Mouse (Mus musculus) E14TG2a.4 (cell line): ENCODE data around the gene Lrp3.
A peak's percentile ranks its signal among the peaks of the same experiment; 100 is the strongest.

Experiments used
- H3K27me3 ChIP-seq: 2 replicates; pipeline ENCODE4 v1.6.1; 2014; ENCODE audit warnings: low read length, control low read depth; ENCODE audit not compliant: insufficient read depth
- H3K36me3 ChIP-seq: 2 replicates; pipeline ENCODE4 v1.6.1; 2014; ENCODE audit warnings: low read length, control low read depth; ENCODE audit not compliant: insufficient read depth
- H3K4me1 ChIP-seq: replicated peaks from 2 replicates; pipeline ENCODE4 v1.6.1; 2014; ENCODE audit warnings: low read depth, low read length, control low read depth
- H3K4me3 ChIP-seq: replicated peaks from 2 replicates; pipeline ENCODE4 v1.5.1; 2014; ENCODE audit warnings: mild to moderate bottlenecking, low read length
- H3K9me3 ChIP-seq: 2 replicates; pipeline ENCODE4 v1.6.1; 2014; ENCODE audit warnings: low read length, control low read depth
- CTCF ChIP-seq: conservative IDR thresholded peaks from 2 replicates; pipeline ENCODE4 v1.5.1; 2014; ENCODE audit warnings: low read length
- NANOG ChIP-seq: IDR thresholded peaks from 2 replicates; pipeline ENCODE4 v1.6.1; 2014; ENCODE audit warnings: borderline replicate concordance, low read length, mixed read lengths
- POU5F1 ChIP-seq: IDR thresholded peaks from 2 replicates; pipeline ENCODE4 v1.6.1; 2014; ENCODE audit warnings: low read length, borderline replicate concordance

The Lrp3 gene

GRCm38 (mm10) chr7:35234361-35235245 is 19.3 kb upstream of the Lrp3 start:
- TF ChIP-seq NANOG (no peak; the same call in 1 of the 2 replicates), POU5F1 (no peak; the same call in 1 of the 2 replicates), CTCF (no peak)
- H3K9me3 ChIP-seq, result no peaks in the 10 kb centered on the region
- H3K36me3 ChIP-seq, result no peaks in the 10 kb centered on the region
- peaks cover 8% of the 10 kb centered on the region; the same call in 1 of the 2 replicates for H3K27me3 ChIP-seq
- H3K4me3 ChIP-seq, result peak overlapping the region; percentile 81
- peaks cover 27% of the 10 kb centered on the region for H3K4me1 ChIP-seq

- Histone ChIP-seq H3K27me3 (peaks cover 4% of the 10 kb centered on the region; the same call in 1 of the 2 replicates), H3K36me3 (no peaks in the 10 kb centered on the region), H3K4me1 (peaks cover 27% of the 10 kb centered on the region), H3K4me3 (peak overlapping the region; percentile 81), H3K9me3 (peaks cover 4% of the 10 kb centered on the region; the same call in 1 of the 2 replicates)
- no peak for TF ChIP-seq NANOG
- no peak for TF ChIP-seq CTCF
- no peak for TF ChIP-seq POU5F1
Measured at GRCm38 (mm10) chr7:35233861-35234260, 18.6 kb upstream of the Lrp3 start.

- H3K27me3 ChIP-seq, result peaks cover 4% of the 10 kb centered on the region; the same call in 1 of the 2 replicates
- TF ChIP-seq CTCF (no peak), POU5F1 (no peak), NANOG (no peak)
- peak overlapping the region; percentile 81 for H3K4me3 ChIP-seq
- no peaks in the 10 kb centered on the region for H3K36me3 ChIP-seq
- peaks cover 8% of the 10 kb centered on the region; the same call in 1 of the 2 replicates for H3K9me3 ChIP-seq
- H3K4me1 ChIP-seq, result peaks cover 27% of the 10 kb centered on the region
Measured at GRCm38 (mm10) chr7:35232796-35233455, 17.6 kb upstream of the Lrp3 start.

GRCm38 (mm10) chr7:35230333-35230732 is 15.0 kb upstream of the Lrp3 start:
- Histone ChIP-seq H3K9me3 (peaks cover 11% of the 10 kb centered on the region; the same call in 1 of the 2 replicates), H3K4me1 (peaks cover 21% of the 10 kb centered on the region), H3K27me3 (0 out of 2 replicates have a peak, but pooled peaks cover 3% of the 10 kb centered on the region), H3K36me3 (no peaks in the 10 kb centered on the region), H3K4me3 (no peak overlapping the region)
- TF ChIP-seq CTCF (peak; percentile 85), NANOG (no peak), POU5F1 (no peak)

GRCm38 (mm10) chr7:35220694-35221365 is 5.5 kb upstream of the Lrp3 start:
- H3K4me3 ChIP-seq, result no peak overlapping the region
- no peaks in the 10 kb centered on the region for H3K9me3 ChIP-seq
- H3K4me1 ChIP-seq, result no peaks in the 10 kb centered on the region
- peaks cover 41% of the 10 kb centered on the region for H3K27me3 ChIP-seq
- H3K36me3 ChIP-seq, result no peaks in the 10 kb centered on the region
- TF ChIP-seq NANOG (no peak), POU5F1 (no peak), CTCF (no peak)

GRCm38 (mm10) chr7:35215731-35216130 is 433 bp upstream of the Lrp3 start:
- Histone ChIP-seq H3K9me3 (no peaks in the 10 kb centered on the region), H3K27me3 (peaks cover 76% of the 10 kb centered on the region), H3K4me3 (peak overlapping the region; percentile 81), H3K4me1 (peaks cover 21% of the 10 kb centered on the region), H3K36me3 (no peaks in the 10 kb centered on the region)
- TF ChIP-seq POU5F1, result no peak
- no peak for TF ChIP-seq NANOG
- no peak for TF ChIP-seq CTCF

GRCm38 (mm10) chr7:35214442-35215222 is 666 bp downstream of the Lrp3 start:
- H3K9me3 ChIP-seq, result no peaks in the 10 kb centered on the region
- peak overlapping the region; percentile 81 for H3K4me3 ChIP-seq
- TF ChIP-seq NANOG (no peak), CTCF (no peak), POU5F1 (no peak)
- peaks cover 21% of the 10 kb centered on the region for H3K4me1 ChIP-seq
- H3K36me3 ChIP-seq, result no peaks in the 10 kb centered on the region
- peaks cover 75% of the 10 kb centered on the region for H3K27me3 ChIP-seq
